Mouse (Mus musculus) heart, embryonic 11.5 days (tissue): ENCODE measurements around the gene Cyb5r2. TPM values are rescaled to one million over a fixed set of nuclear protein-coding genes. Genes with fewer than 3 reads are reported as not detected.

Source experiments
- ATAC-seq: fragments of 200-750 bp; cut with Nextera tagmentation; replicated peaks from 2 replicates; pipeline ENCODE4 v1.8.0; 2017; ENCODE audit warnings: moderate library complexity; ENCODE audit not compliant: insufficient number of reproducible peaks, low FRiP score, low TSS enrichment
- H3K27ac ChIP-seq: fragments of 300-500 bp; sonication (generic); 2 replicates; pipeline ENCODE4 v1.5.1; 2014; ENCODE audit warnings: mild to moderate bottlenecking, low read depth, low read length
- H3K27me3 ChIP-seq: fragments of 300-500 bp; sonication (generic); 2 replicates; pipeline ENCODE4 v1.6.1; 2014; ENCODE audit warnings: mild to moderate bottlenecking, low read length, mixed read lengths; ENCODE audit not compliant: control insufficient read depth, insufficient read depth
- H3K36me3 ChIP-seq: fragments of 300-500 bp; sonication (generic); 2 replicates; pipeline ENCODE4 v1.6.1; 2014; ENCODE audit warnings: mild to moderate bottlenecking, low read length, moderate library complexity, mixed read lengths; ENCODE audit not compliant: control insufficient read depth, insufficient read depth
- H3K4me1 ChIP-seq: fragments of 300-500 bp; sonication (generic); 2 replicates; pipeline ENCODE4 v1.6.1; 2014; ENCODE audit warnings: low read length; ENCODE audit not compliant: control insufficient read depth, insufficient read depth
- H3K4me2 ChIP-seq: fragments of 300-500 bp; sonication (generic); 2 replicates; pipeline ENCODE4 v1.6.1; 2014; ENCODE audit warnings: mild to moderate bottlenecking, moderate library complexity
- H3K4me3 ChIP-seq: fragments of 300-500 bp; sonication (generic); 2 replicates; pipeline ENCODE4 v1.5.1; 2014; ENCODE audit warnings: low read depth, low read length
- H3K9ac ChIP-seq: fragments of 300-500 bp; sonication (generic); 2 replicates; pipeline ENCODE4 v1.6.1; 2014; ENCODE audit warnings: mild to moderate bottlenecking, low read depth, low read length, moderate library complexity
- H3K9me3 ChIP-seq: fragments of 300-500 bp; sonication (generic); replicated peaks from 2 replicates; pipeline ENCODE4 v1.6.1; 2016; ENCODE audit warnings: low read length; ENCODE audit not compliant: control insufficient read depth
- WGBS: fragments of 180-500 bp; shearing (Covaris S2); extraction: QIAGEN DNeasy Blood & Tissue Kit; methylation state at CpG from one replicate; pipeline ENCODE4 v1.1.7; 2014; ENCODE audit not compliant: insufficient replicate concordance; 5-methylcytosine and 5-hydroxymethylcytosine counted together
- polyA plus RNA-seq: library from polyadenylated mRNA; unstranded; fragments of >200 nt; fragmentation: Nextera tagmentation; extraction: Ambion mirVana; gene quantifications from 2 replicates; pipeline ENCODE4 v1.2.1, GENCODE M21; 2014

Gene Cyb5r2
- polyA plus RNA-seq, 1 experiment from 2014 or later = 0.76 TPM

DNA sequence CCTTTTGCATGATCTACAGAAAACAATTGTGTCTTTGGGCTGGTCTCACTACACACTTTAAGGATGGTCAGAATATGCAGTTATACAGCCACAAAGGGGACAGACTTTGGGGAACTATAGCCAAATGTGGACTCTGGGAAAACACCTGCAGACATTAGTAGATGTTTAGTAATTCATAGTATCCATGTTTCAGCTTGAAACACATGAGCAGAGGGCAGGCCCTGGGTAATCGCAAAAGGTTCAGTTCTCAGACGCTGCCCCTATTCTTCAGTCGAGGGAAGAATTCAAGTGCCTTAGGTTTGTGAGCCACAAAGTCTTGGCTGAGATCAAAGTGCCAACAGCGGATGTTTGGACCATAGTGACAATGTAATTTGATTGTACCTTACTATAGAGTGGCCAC is 13.4 kb downstream of the Cyb5r2 start:
- Histone ChIP-seq H3K27me3 (no peaks in the 10 kb centered on the region), H3K27ac (no peak overlapping the region), H3K4me1 (no peaks in the 10 kb centered on the region), H3K4me3 (no peak overlapping the region), H3K9ac (no peak overlapping the region), H3K4me2 (no peak overlapping the region), H3K9me3 (no peaks in the 10 kb centered on the region), H3K36me3 (peaks cover 4% of the 10 kb centered on the region; the same call in 1 of the 2 replicates)
- 79% methylated on average over 4 of the region's 4 CpGs for WGBS
- no peak for ATAC-seq

DNA sequence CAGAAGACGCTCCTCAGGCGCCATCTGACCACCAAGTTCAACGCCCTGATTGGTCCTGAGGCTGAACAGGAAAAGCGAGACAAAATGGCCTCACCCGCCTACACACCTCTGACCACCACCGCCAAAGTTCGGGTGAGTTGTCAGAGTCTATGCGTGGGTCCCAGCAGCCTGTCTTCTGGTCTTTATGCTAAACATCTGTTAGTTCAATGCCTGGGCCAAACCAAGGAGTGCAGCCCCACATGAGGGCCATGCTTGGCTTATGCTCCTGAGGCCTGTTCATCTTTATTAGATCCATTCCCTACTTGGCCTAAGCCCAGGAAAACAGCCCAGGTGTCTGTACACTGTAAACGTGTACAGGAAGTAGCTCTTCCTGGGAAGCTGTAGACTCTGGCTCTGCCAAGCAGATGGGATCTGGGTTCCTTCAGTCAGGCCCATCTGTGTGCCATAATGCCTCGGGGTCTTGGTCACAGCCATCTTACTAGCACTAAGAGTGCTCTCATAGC is 14.8 kb downstream of the Cyb5r2 start:
- peaks cover 4% of the 10 kb centered on the region; the same call in 1 of the 2 replicates for H3K36me3 ChIP-seq
- H3K4me3 ChIP-seq = no peak overlapping the region
- H3K9me3 ChIP-seq = no peaks in the 10 kb centered on the region
- 85% methylated on average over 10 of the region's 10 CpGs for WGBS
- H3K27me3 ChIP-seq = no peaks in the 10 kb centered on the region
- no peaks in the 10 kb centered on the region for H3K4me1 ChIP-seq
- no peak for ATAC-seq
- H3K27ac ChIP-seq = no peak overlapping the region
- H3K4me2 ChIP-seq = no peak overlapping the region
- no peak overlapping the region for H3K9ac ChIP-seq

GRCm38 (mm10) chr7:107738726-107739125 is 19.1 kb downstream of the Cyb5r2 start:
- ATAC-seq = no peak
- Histone ChIP-seq H3K27ac (no peak overlapping the region), H3K36me3 (peaks cover 4% of the 10 kb centered on the region; the same call in 1 of the 2 replicates), H3K4me1 (no peaks in the 10 kb centered on the region), H3K9ac (no peak overlapping the region), H3K27me3 (no peaks in the 10 kb centered on the region), H3K4me3 (no peak overlapping the region), H3K4me2 (no peak overlapping the region), H3K9me3 (no peaks in the 10 kb centered on the region)
- 23% methylated on average over 2 of the region's 2 CpGs for WGBS

DNA sequence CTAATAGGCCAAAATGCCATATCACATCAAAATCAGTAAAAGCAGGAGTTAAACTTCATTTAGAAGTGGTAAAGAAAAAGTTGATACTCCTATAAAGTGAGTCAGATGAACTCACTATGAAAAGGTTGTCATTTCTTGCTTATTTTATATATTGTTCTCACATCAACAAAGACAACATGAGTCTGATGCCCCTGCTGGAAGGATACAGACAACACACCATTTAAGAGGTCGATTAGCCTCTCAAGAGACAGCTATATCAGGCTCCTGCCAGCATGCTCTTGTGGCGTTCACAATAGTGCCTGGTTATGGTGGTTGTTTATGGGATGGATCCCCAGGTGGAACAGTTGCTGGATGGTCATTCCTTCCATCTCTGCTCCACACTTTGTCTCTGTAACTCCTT is 24.7 kb downstream of the Cyb5r2 start:
- H3K27me3 ChIP-seq = no peaks in the 10 kb centered on the region
- H3K4me2 ChIP-seq = no peak overlapping the region
- no peaks in the 10 kb centered on the region for H3K9me3 ChIP-seq
- WGBS = 61% methylated on average over 2 of the region's 2 CpGs
- no peak for ATAC-seq
- H3K36me3 ChIP-seq = peaks cover 4% of the 10 kb centered on the region; the same call in 1 of the 2 replicates
- no peak overlapping the region for H3K27ac ChIP-seq
- H3K4me3 ChIP-seq = no peak overlapping the region
- H3K9ac ChIP-seq = no peak overlapping the region
- no peaks in the 10 kb centered on the region for H3K4me1 ChIP-seq

DNA sequence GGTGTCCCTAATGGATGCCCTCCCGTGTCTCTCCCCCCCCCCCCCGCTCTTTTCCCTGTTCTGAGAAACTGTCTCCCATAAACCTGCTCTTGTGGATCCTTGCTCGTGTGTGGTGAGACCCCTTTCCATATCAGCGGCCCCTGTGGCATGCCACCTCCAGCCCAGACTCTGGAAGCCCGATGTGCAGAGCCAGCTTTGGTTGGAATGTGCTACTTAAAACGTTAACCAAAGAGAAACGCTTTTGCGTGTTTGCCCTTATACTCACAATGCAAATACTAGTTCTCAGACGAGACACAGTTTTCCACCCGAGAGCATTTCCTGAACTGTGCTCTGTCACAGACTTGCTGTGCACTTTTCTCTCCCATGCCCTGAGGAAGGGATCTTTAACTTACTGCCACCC is 27.2 kb downstream of the Cyb5r2 start:
- H3K4me1 ChIP-seq = no peaks in the 10 kb centered on the region
- H3K27me3 ChIP-seq = no peaks in the 10 kb centered on the region
- no peak overlapping the region for H3K4me2 ChIP-seq
- H3K9ac ChIP-seq = no peak overlapping the region
- H3K36me3 ChIP-seq = peaks cover 4% of the 10 kb centered on the region
- WGBS = 81% methylated on average over 9 of the region's 10 CpGs
- H3K4me3 ChIP-seq = no peak overlapping the region
- no peak overlapping the region for H3K27ac ChIP-seq
- no peaks in the 10 kb centered on the region for H3K9me3 ChIP-seq
- no peak for ATAC-seq

DNA sequence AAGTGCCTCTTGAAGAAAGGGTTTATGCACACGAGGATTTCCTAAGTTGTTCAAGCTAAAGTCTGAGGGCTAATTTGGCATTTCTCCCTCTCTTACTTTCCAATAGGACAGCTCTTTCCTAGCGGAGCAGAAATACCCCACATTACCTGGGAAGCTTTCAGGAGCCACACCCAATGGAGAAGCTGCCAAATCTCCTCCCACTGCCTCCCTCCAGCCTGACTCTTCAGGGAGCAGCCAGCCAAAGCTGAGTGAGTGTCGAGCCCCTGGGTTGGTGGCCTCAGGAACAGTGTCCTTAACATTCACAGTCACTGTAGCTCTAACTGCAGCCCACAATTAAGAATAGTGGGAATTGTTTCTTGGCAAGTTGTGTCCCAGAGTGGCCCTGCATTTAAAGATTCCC is 30.3 kb downstream of the Cyb5r2 start:
- Histone ChIP-seq H3K9ac (no peak overlapping the region), H3K9me3 (no peaks in the 10 kb centered on the region), H3K4me3 (no peak overlapping the region), H3K4me2 (no peak overlapping the region), H3K27me3 (no peaks in the 10 kb centered on the region), H3K36me3 (peaks cover 6% of the 10 kb centered on the region), H3K4me1 (no peaks in the 10 kb centered on the region), H3K27ac (no peak overlapping the region)
- ATAC-seq = no peak
- 54% methylated on average over 3 of the region's 3 CpGs for WGBS

- Histone ChIP-seq H3K36me3 (peaks cover 2% of the 10 kb centered on the region; the same call in 1 of the 2 replicates), H3K9me3 (no peaks in the 10 kb centered on the region), H3K27me3 (no peaks in the 10 kb centered on the region), H3K9ac (no peak overlapping the region), H3K4me3 (no peak overlapping the region), H3K4me1 (no peaks in the 10 kb centered on the region), H3K4me2 (no peak overlapping the region), H3K27ac (no peak overlapping the region)
- 93% methylated on average over 4 of the region's 4 CpGs for WGBS
- no peak for ATAC-seq
Observed at GRCm38 (mm10) chr7:107722536-107722935, 35.3 kb downstream of the Cyb5r2 start.

DNA sequence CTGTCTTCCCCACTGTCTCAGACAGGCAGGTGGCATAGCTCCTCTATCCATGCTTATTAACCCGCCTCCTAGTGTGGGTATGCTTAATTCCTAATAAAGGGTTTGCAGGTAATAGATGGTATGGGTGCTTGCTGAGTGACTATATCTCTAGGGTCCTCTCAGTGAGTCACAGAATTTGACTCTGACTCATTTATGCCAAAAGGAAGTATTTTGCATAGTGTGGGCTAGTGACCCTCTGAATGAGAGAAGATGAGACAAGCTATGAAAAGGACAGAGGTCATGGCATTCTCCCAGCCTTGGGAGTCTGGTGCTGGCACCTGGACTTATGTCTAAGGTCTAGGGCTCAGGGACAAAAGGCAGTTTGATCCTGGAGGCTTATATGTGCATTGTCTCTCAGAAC is 37.1 kb downstream of the Cyb5r2 start:
- no peak overlapping the region for H3K4me2 ChIP-seq
- H3K36me3 ChIP-seq = peaks cover 2% of the 10 kb centered on the region; the same call in 1 of the 2 replicates
- no peak overlapping the region for H3K4me3 ChIP-seq
- WGBS = 69% methylated on average over 1 of the region's 1 CpGs
- no peak overlapping the region for H3K27ac ChIP-seq
- H3K4me1 ChIP-seq = no peaks in the 10 kb centered on the region
- no peaks in the 10 kb centered on the region for H3K9me3 ChIP-seq
- no peak for ATAC-seq
- no peaks in the 10 kb centered on the region for H3K27me3 ChIP-seq
- H3K9ac ChIP-seq = no peak overlapping the region

DNA sequence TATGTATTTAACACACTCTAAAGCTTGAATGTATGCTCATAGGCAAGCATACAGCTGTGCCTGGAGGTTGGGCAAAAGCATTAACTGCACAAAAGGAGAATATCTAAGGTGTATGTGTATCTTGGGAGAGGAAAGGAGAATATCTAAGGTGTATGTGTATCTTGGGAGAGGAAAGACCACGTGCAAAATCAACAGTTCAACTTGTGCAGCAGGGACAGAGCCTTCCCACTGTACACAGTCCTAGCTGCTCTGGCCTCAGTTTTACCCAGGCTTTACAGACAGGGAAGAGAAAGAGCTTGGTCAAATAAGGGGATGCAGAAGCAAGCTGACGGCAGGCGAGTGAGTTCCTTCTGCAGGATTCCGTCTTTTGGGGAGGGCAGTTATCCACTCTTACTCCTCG is 43.8 kb downstream of the Cyb5r2 start:
- Histone ChIP-seq H3K36me3 (no peaks in the 10 kb centered on the region), H3K9ac (no peak overlapping the region), H3K4me2 (no peak overlapping the region), H3K4me1 (no peaks in the 10 kb centered on the region), H3K9me3 (no peaks in the 10 kb centered on the region), H3K27ac (no peak overlapping the region), H3K4me3 (no peak overlapping the region), H3K27me3 (no peaks in the 10 kb centered on the region)
- ATAC-seq = no peak
- 77% methylated on average over 5 of the region's 5 CpGs for WGBS
